Comparison of ENCODE assay signal across 8 mouse cellular contexts in genomic region chr13:99444880-99445279, GRCm38 (mm10).
A peak's percentile ranks its signal among the peaks of the same experiment; 100 is the strongest.
DNase-seq lines count a peak whose midpoint lies in the region; ATAC-seq and TF ChIP-seq lines count a peak whose summit lies in the region.

No protein-coding gene starts in this region.

- H3K4me1 ChIP-seq in kidney, embryonic 14.5 days (ENCODE audit: control insufficient read depth, insufficient read depth, low read length) = peaks cover 10% of the 10 kb centered on the region
- peaks cover 48% of the 10 kb centered on the region for H3K4me1 ChIP-seq in hindbrain, postnatal 0 days (ENCODE audit: insufficient read depth, low read length)
- H3K4me1 ChIP-seq in neural tube, embryonic 13.5 days (replicated peaks) = peaks cover 84% of the 10 kb centered on the region

- no peak for DNase-seq in kidney, postnatal 14 days
- peak; percentile 51 for DNase-seq in embryo, embryonic 11.5 days (ENCODE audit: low read depth, low spot score)
- DNase-seq in hindbrain, postnatal 0 days (ENCODE audit: low spot score) = peak; percentile 54
- no peak for DNase-seq in T-cell, adult 2 months (ENCODE audit: low spot score)
- no peak for DNase-seq in adrenal gland, postnatal 4 days (ENCODE audit: low spot score in 2 of 2)
- DNase-seq in left cerebral cortex, adult 9 months (ENCODE audit: low spot score in 2 of 2) = no peak

- no peaks in the 10 kb centered on the region for H3K9me3 ChIP-seq in kidney, embryonic 14.5 days (ENCODE audit: control insufficient read depth, low read length)
- no peaks in the 10 kb centered on the region for H3K9me3 ChIP-seq in hindbrain, postnatal 0 days (ENCODE audit: low read length)
- no peaks in the 10 kb centered on the region for H3K9me3 ChIP-seq in neural tube, embryonic 13.5 days

- peaks cover 4% of the 10 kb centered on the region; the same call in 1 of the 2 replicates for H3K36me3 ChIP-seq in kidney, embryonic 14.5 days (ENCODE audit: control insufficient read depth, insufficient read depth, low read length)
- H3K36me3 ChIP-seq in hindbrain, postnatal 0 days (ENCODE audit: insufficient read depth, low read length) = peaks cover 17% of the 10 kb centered on the region
- H3K36me3 ChIP-seq in neural tube, embryonic 13.5 days = peaks cover 29% of the 10 kb centered on the region

- 1% methylated on average over 6 of the region's 6 CpGs for WGBS in kidney, embryonic 14.5 days
- 3% methylated on average over 6 of the region's 6 CpGs for WGBS in hindbrain, postnatal 0 days
- under 1% methylated on average over 6 of the region's 6 CpGs for WGBS in neural tube, embryonic 13.5 days

- H3K4me3 ChIP-seq in kidney, embryonic 14.5 days (ENCODE audit: low read length) = no peak overlapping the region
- H3K4me3 ChIP-seq in hindbrain, postnatal 0 days (ENCODE audit: low read length) = no peak overlapping the region
- 0 out of 2 replicates have a peak overlapping the region, but pooled peaks have one; percentile 10 for H3K4me3 ChIP-seq in neural tube, embryonic 13.5 days

- H3K27ac ChIP-seq in kidney, embryonic 14.5 days (ENCODE audit: low read depth, low read length) = no peak overlapping the region
- peak overlapping the region; percentile 65 for H3K27ac ChIP-seq in hindbrain, postnatal 0 days
- peak overlapping the region; percentile 90 for H3K27ac ChIP-seq in neural tube, embryonic 13.5 days (replicated peaks)

- TF ChIP-seq CTCF in hindbrain, postnatal 0 days (IDR thresholded peaks at IDR 0.05; ENCODE audit: low read depth) = no peak

- H3K9ac ChIP-seq in kidney, embryonic 14.5 days (ENCODE audit: low read depth, low read length) = no peak overlapping the region
- peak overlapping the region; percentile 4; the same call in 1 of the 2 replicates for H3K9ac ChIP-seq in hindbrain, postnatal 0 days (replicated peaks; ENCODE audit: low read length)
- H3K9ac ChIP-seq in neural tube, embryonic 13.5 days = no peak overlapping the region

- ATAC-seq in kidney, embryonic 14.5 days (ENCODE audit: low FRiP score, low TSS enrichment) = peak; percentile 68
- ATAC-seq in hindbrain, postnatal 0 days = no peak
- ATAC-seq in neural tube, embryonic 13.5 days (ENCODE audit: low read depth) = peak; percentile 32

- peak overlapping the region; percentile 21 for H3K4me2 ChIP-seq in kidney, embryonic 14.5 days (replicated peaks; ENCODE audit: low read depth, low read length)
- peak overlapping the region; percentile 30 for H3K4me2 ChIP-seq in hindbrain, postnatal 0 days (ENCODE audit: low read depth, low read length)
- H3K4me2 ChIP-seq in neural tube, embryonic 13.5 days = peak overlapping the region; percentile 45

- H3K27me3 ChIP-seq in kidney, embryonic 14.5 days (ENCODE audit: control insufficient read depth, insufficient read depth, low read length) = no peaks in the 10 kb centered on the region
- no peaks in the 10 kb centered on the region for H3K27me3 ChIP-seq in hindbrain, postnatal 0 days (ENCODE audit: insufficient read depth, low read length)
- H3K27me3 ChIP-seq in neural tube, embryonic 13.5 days = no peaks in the 10 kb centered on the region

Comparison
In these comparisons a context has a peak if more than half of its experiments do, and no peak if none do; other contexts are left out.
1. DNase-seq: peak in embryo, embryonic 11.5 days (single experiment) and hindbrain, postnatal 0 days (single experiment); none in kidney, postnatal 14 days (single experiment), T-cell, adult 2 months (single experiment), adrenal gland, postnatal 4 days (0 of 2) and left cerebral cortex, adult 9 months (0 of 2).
2. Peak in every context shown above with its lines, with median percentiles within 50 percentile points of each other: H3K4me2 ChIP-seq.